Mouse (Mus musculus) limb, embryonic 14.5 days (tissue): ENCODE measurements around the gene Vsx1. TPM values are rescaled to one million over a fixed set of nuclear protein-coding genes. Genes with fewer than 3 reads are reported as not detected.

ENCODE experiments used
- ATAC-seq: fragments of 200-750 bp; cut with Nextera tagmentation; 2 replicates; pipeline ENCODE4 v1.8.0; 2017; ENCODE audit warnings: low read depth, moderate number of reproducible peaks, moderate TSS enrichment; ENCODE audit not compliant: low FRiP score
- DNase-seq: peaks from one replicate; pipeline ENCODE4 v3.0.0-alpha.2; 2015; ENCODE audit warnings: low spot score
- H3K27ac ChIP-seq: fragments of 300-500 bp; sonication (generic); replicated peaks from 2 replicates; pipeline ENCODE4 v1.5.1; 2014; ENCODE audit warnings: low read depth, mild to moderate bottlenecking, low read length, moderate library complexity, mixed read lengths
- H3K27me3 ChIP-seq: fragments of 300-500 bp; sonication (generic); 2 replicates; pipeline ENCODE4 v1.6.1; 2014; ENCODE audit warnings: low read length, mixed read lengths; ENCODE audit not compliant: control insufficient read depth, insufficient read depth
- H3K36me3 ChIP-seq: fragments of 300-500 bp; sonication (generic); 2 replicates; pipeline ENCODE4 v1.6.1; 2014; ENCODE audit warnings: mild to moderate bottlenecking, low read length, moderate library complexity, mixed read lengths; ENCODE audit not compliant: control insufficient read depth, insufficient read depth
- H3K4me1 ChIP-seq: fragments of 300-500 bp; sonication (generic); 2 replicates; pipeline ENCODE4 v1.6.1; 2014; ENCODE audit warnings: antibody characterized with exemption, low read length, mixed read lengths; ENCODE audit not compliant: control insufficient read depth, insufficient read depth
- H3K4me2 ChIP-seq: fragments of 300-500 bp; sonication (generic); replicated peaks from 2 replicates; pipeline ENCODE4 v1.6.1; 2014; ENCODE audit warnings: low read depth, mild to moderate bottlenecking, low read length, moderate library complexity; ENCODE audit not compliant: severe bottlenecking
- H3K4me3 ChIP-seq: fragments of 300-500 bp; sonication (generic); replicated peaks from 2 replicates; pipeline ENCODE4 v1.5.1; 2014; ENCODE audit warnings: low read length
- H3K9ac ChIP-seq: fragments of 300-500 bp; sonication (generic); 2 replicates; pipeline ENCODE4 v1.6.1; 2014; ENCODE audit warnings: mild to moderate bottlenecking, low read depth, low read length, moderate library complexity; ENCODE audit not compliant: severe bottlenecking
- H3K9me3 ChIP-seq: fragments of 300-500 bp; sonication (generic); 2 replicates; pipeline ENCODE4 v1.6.1; 2016; ENCODE audit warnings: low read length; ENCODE audit not compliant: control insufficient read depth
- POLR2A ChIP-seq: fragments of 200-500 bp; IDR thresholded peaks from 2 replicates; pipeline ENCODE4 v1.8.0; 2012; ENCODE audit warnings: inconsistent platforms, mild to moderate bottlenecking, moderate library complexity, borderline replicate concordance; ENCODE audit not compliant: insufficient read depth, insufficient read length; ENCODE audit errors: extremely low read depth
- WGBS: fragments of 180-500 bp; shearing (Covaris S2); extraction: QIAGEN DNeasy Blood & Tissue Kit; methylation state at CpG from one replicate; pipeline ENCODE4 v1.1.7; 2014; 5-methylcytosine and 5-hydroxymethylcytosine counted together
- polyA plus RNA-seq, 2 experiments: library from polyadenylated mRNA; depleted of rRNA in 1 of 2; stranded (reverse) in 1 of 2; unstranded in 1 of 2; fragments of >200 nt; fragmentation: Nextera tagmentation in 1 of 2; extraction: Ambion mirVana in 1 of 2; gene quantifications; 2 replicates each; pipeline versions ENCODE4 v1.2.1 to v1.2.3; 2012 to 2014

Vsx1 gene
- polyA plus RNA-seq, 2 experiments = 0.03 TPM; not detected in 1

DNA sequence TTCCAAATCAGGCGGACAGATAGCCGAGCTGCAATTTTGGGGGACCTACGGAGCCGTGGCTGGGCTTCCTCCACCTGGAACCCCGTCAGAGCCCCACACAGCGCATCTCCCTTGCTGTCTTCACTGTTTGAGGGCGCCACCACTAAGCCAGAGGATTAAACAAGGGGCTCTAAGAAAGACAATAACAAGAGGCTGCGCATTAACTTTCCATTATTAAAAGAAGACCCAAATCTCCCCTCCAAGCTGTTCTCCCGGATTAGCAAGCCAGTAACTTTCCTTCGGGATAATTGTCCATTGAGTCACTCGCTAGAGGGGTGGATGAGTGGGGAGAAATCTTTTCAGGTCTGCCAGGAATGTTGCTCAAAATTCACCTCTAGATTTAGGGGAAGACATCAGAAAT, 1.1 kb upstream of the Vsx1 start:
- H3K4me3 ChIP-seq = no peak overlapping the region
- H3K4me2 ChIP-seq = no peak overlapping the region
- H3K9ac ChIP-seq = no peak overlapping the region
- H3K27ac ChIP-seq = no peak overlapping the region
- H3K27me3 ChIP-seq = peaks cover 57% of the 10 kb centered on the region
- ATAC-seq (no peak), DNase-seq (no peak)
- H3K36me3 ChIP-seq = no peaks in the 10 kb centered on the region
- 6% methylated on average over 11 of the region's 11 CpGs for WGBS
- TF ChIP-seq POLR2A = no peak
- H3K4me1 ChIP-seq = peaks cover 6% of the 10 kb centered on the region; the same call in 1 of the 2 replicates
- no peaks in the 10 kb centered on the region for H3K9me3 ChIP-seq

- DNase-seq = peak; percentile 16
- H3K27me3 ChIP-seq = peaks cover 57% of the 10 kb centered on the region
Observed at GRCm38 (mm10) chr2:150688541-150689186, 496 bp downstream of the Vsx1 start.

DNA sequence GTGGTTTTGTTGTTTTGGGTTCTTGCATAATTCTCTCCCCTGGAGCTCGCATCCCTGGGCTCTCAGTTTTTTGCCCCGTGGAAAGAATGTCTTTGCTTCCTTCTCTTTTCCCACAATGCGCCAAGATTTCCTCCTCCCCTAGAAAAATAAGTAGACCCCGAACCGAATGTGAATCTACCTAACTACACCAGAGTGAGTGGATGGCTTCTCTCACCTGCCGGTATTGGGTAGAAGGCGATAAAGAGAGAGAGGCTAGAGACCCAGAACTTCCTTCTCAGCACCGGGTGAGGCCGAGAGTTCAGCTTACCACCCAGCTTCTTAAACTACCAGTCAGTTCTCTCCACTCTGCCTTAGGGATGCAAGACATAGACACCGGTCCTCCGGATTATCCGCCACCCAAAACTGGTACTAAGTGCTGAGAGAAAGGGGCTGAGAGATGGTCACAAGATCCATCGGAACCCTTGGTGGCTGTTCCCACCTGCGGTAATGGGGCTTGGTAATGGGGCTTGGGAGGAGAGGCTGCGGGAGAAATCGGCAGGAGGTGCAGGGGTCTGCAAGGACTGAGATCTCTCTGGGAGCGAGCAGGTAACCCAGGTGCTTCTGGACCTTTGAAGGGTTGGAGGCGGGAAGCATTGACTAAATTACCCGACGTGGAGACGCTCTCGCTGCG, 1.2 kb downstream of the Vsx1 start:
- Histone ChIP-seq H3K9ac (0 out of 2 replicates have a peak overlapping the region, but pooled peaks have one; percentile 17), H3K27ac (no peak overlapping the region), H3K27me3 (peaks cover 57% of the 10 kb centered on the region), H3K36me3 (no peaks in the 10 kb centered on the region), H3K9me3 (no peaks in the 10 kb centered on the region), H3K4me1 (peaks cover 6% of the 10 kb centered on the region; the same call in 1 of the 2 replicates), H3K4me3 (peak overlapping the region; percentile 39), H3K4me2 (peak overlapping the region; percentile 63)
- DNase-seq (no peak), ATAC-seq (no peak)
- TF ChIP-seq POLR2A = no peak
- WGBS = 3% methylated on average over 23 of the region's 23 CpGs

More at GRCm38 (mm10) chr2:150688541-150689186, 496 bp downstream of the Vsx1 start:
- Histone ChIP-seq H3K9ac (0 out of 2 replicates have a peak overlapping the region, but pooled peaks have one; percentile 17), H3K27ac (no peak overlapping the region), H3K4me2 (peak overlapping the region; percentile 63), H3K9me3 (no peaks in the 10 kb centered on the region), H3K36me3 (no peaks in the 10 kb centered on the region), H3K4me1 (peaks cover 6% of the 10 kb centered on the region; the same call in 1 of the 2 replicates), H3K4me3 (peak overlapping the region; percentile 39)
- no peak for TF ChIP-seq POLR2A
- 0 out of 2 replicates have a peak, but pooled peaks have one; percentile 39 for ATAC-seq
- 1% methylated on average over 32 of the region's 44 CpGs for WGBS

DNA sequence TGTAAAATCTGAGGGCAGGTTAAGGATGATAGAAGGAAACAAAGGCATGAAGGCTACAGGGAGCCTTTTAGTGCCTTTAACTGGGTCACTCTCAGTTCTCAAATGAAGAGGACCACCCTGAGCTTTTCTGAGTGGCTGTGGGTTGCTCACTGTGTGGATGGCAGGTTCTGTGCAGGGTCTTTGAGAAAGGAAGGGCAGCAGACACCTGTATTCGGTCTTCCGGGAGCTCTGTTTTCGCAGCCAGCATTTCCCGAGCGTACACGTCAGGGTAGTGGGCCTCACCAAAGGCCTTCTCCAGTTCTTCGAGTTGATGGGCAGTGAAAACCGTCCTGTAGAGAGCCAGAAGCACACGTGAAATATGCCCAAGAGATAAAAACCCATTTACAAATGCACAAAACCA, 3.8 kb downstream of the Vsx1 start:
- peaks cover 39% of the 10 kb centered on the region for H3K27me3 ChIP-seq
- no peak overlapping the region for H3K27ac ChIP-seq
- no peak overlapping the region for H3K4me3 ChIP-seq
- DNase-seq = no peak
- H3K4me1 ChIP-seq = peaks cover 6% of the 10 kb centered on the region; the same call in 1 of the 2 replicates
- no peaks in the 10 kb centered on the region for H3K36me3 ChIP-seq
- WGBS = 90% methylated on average over 9 of the region's 9 CpGs
- ATAC-seq = no peak
- no peak for TF ChIP-seq POLR2A
- no peak overlapping the region for H3K9ac ChIP-seq
- no peaks in the 10 kb centered on the region for H3K9me3 ChIP-seq
- H3K4me2 ChIP-seq = no peak overlapping the region

GRCm38 (mm10) chr2:150684451-150684850, 4.7 kb downstream of the Vsx1 start:
- no peak overlapping the region for H3K9ac ChIP-seq
- no peak overlapping the region for H3K4me3 ChIP-seq
- peaks cover 6% of the 10 kb centered on the region; the same call in 1 of the 2 replicates for H3K4me1 ChIP-seq
- no peaks in the 10 kb centered on the region for H3K9me3 ChIP-seq
- H3K36me3 ChIP-seq = no peaks in the 10 kb centered on the region
- WGBS = 86% methylated on average over 12 of the region's 12 CpGs
- no peak for TF ChIP-seq POLR2A
- DNase-seq = no peak
- H3K4me2 ChIP-seq = no peak overlapping the region
- ATAC-seq = no peak
- peaks cover 30% of the 10 kb centered on the region for H3K27me3 ChIP-seq
- H3K27ac ChIP-seq = no peak overlapping the region
